Mouse (Mus musculus) forebrain, embryonic 16.5 days (tissue): ENCODE results near the gene Fxyd1. TPM values are rescaled to one million over a fixed set of nuclear protein-coding genes. Genes with fewer than 3 reads are reported as not detected.

Experiments used
- ATAC-seq: fragments of 200-750 bp; cut with Nextera tagmentation; 2 replicates; pipeline ENCODE4 v1.8.0; 2017; ENCODE audit warnings: mild to moderate bottlenecking, moderate library complexity
- H3K27ac ChIP-seq: fragments of 300-500 bp; sonication (generic); 2 replicates; pipeline ENCODE4 v1.5.1; 2014; ENCODE audit warnings: low read length, control low read depth
- H3K27me3 ChIP-seq: fragments of 300-500 bp; sonication (generic); replicated peaks from 2 replicates; pipeline ENCODE4 v1.6.1; 2014; ENCODE audit warnings: low read length; ENCODE audit not compliant: control insufficient read depth, insufficient read depth
- H3K36me3 ChIP-seq: fragments of 300-500 bp; sonication (generic); 2 replicates; pipeline ENCODE4 v1.6.1; 2014; ENCODE audit not compliant: control insufficient read depth, insufficient read depth
- H3K4me1 ChIP-seq: fragments of 300-500 bp; sonication (generic); replicated peaks from 2 replicates; pipeline ENCODE4 v1.6.1; 2014; ENCODE audit warnings: low read length; ENCODE audit not compliant: control insufficient read depth, insufficient read depth
- H3K4me2 ChIP-seq: fragments of 300-500 bp; sonication (generic); 2 replicates; pipeline ENCODE4 v1.6.1; 2014; ENCODE audit warnings: mild to moderate bottlenecking, low read length, control low read depth
- H3K4me3 ChIP-seq: fragments of 300-500 bp; sonication (generic); replicated peaks from 2 replicates; pipeline ENCODE4 v1.5.1; 2014; ENCODE audit warnings: mild to moderate bottlenecking, low read length, control low read depth
- H3K9ac ChIP-seq: fragments of 300-500 bp; sonication (generic); replicated peaks from 2 replicates; pipeline ENCODE4 v1.6.1; 2014; ENCODE audit warnings: low read depth, low read length, control low read depth
- H3K9me3 ChIP-seq: fragments of 300-500 bp; sonication (generic); 2 replicates; pipeline ENCODE4 v1.6.1; 2016; ENCODE audit warnings: low read length; ENCODE audit not compliant: control insufficient read depth
- WGBS: fragments of 180-500 bp; shearing (Covaris S2); extraction: QIAGEN DNeasy Blood & Tissue Kit; methylation state at CpG from one replicate; pipeline ENCODE4 v1.1.7; 2014; 5-methylcytosine and 5-hydroxymethylcytosine counted together
- polyA plus RNA-seq: library from polyadenylated mRNA; unstranded; fragments of >200 nt; fragmentation: Nextera tagmentation; extraction: Ambion mirVana; gene quantifications from 2 replicates; pipeline ENCODE4 v1.2.1, GENCODE M21; 2015

The Fxyd1 gene
- polyA plus RNA-seq, 1 experiment from 2014 or later: 10.7 TPM

DNA sequence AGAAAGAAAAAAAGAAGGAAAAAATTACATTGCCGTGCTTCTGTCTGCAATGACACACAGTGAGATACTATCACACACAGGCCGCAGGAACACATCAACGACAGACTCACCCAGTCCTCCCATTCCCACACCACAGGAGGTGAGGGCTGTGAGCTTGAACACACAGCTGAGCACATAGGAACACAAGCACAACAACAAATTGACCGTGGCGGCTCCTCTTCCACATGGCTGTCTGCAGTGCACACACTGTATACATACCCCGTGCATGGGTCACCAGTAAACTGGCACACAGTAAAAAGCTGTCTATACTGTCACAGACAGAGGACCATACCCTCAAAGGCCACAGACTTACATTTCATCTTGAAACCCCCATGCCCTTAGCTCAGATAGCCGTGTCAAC, 551 bp downstream of the Fxyd1 start:
- no peak overlapping the region for H3K4me3 ChIP-seq
- H3K9ac ChIP-seq: no peak overlapping the region
- H3K4me2 ChIP-seq: no peak overlapping the region
- H3K9me3 ChIP-seq: no peaks in the 10 kb centered on the region
- H3K36me3 ChIP-seq: no peaks in the 10 kb centered on the region
- H3K27me3 ChIP-seq: peaks cover 21% of the 10 kb centered on the region
- 81% methylated on average over 7 of the region's 7 CpGs for WGBS
- no peak overlapping the region for H3K27ac ChIP-seq
- H3K4me1 ChIP-seq: peaks cover 15% of the 10 kb centered on the region
- ATAC-seq: no peak

DNA sequence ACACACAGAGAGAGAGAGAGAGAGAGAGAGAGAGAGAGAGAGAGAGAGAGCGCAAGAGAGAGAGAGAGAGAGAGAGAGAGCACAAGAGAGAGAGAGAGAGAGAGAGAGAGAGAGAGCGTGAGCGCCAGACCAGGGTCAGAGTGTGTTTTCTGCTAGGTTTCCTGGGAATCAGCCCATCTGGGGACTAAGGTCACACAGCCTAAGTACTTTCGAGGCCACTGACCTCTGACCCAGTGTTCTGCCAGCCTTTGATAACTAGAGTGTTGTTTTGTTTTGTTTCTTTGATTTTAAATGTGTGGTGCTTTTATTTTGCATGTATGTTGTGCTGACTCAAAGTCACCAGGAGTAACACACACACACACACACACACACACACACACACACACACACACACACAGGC, 1.1 kb downstream of the Fxyd1 start:
- ATAC-seq: no peak
- H3K9me3 ChIP-seq: no peaks in the 10 kb centered on the region
- H3K27me3 ChIP-seq: peaks cover 26% of the 10 kb centered on the region
- H3K36me3 ChIP-seq: no peaks in the 10 kb centered on the region
- no peak overlapping the region for H3K9ac ChIP-seq
- no peak overlapping the region for H3K27ac ChIP-seq
- no peak overlapping the region for H3K4me2 ChIP-seq
- no peak overlapping the region for H3K4me3 ChIP-seq
- peaks cover 21% of the 10 kb centered on the region for H3K4me1 ChIP-seq
- WGBS: 31% methylated on average over 3 of the region's 4 CpGs

DNA sequence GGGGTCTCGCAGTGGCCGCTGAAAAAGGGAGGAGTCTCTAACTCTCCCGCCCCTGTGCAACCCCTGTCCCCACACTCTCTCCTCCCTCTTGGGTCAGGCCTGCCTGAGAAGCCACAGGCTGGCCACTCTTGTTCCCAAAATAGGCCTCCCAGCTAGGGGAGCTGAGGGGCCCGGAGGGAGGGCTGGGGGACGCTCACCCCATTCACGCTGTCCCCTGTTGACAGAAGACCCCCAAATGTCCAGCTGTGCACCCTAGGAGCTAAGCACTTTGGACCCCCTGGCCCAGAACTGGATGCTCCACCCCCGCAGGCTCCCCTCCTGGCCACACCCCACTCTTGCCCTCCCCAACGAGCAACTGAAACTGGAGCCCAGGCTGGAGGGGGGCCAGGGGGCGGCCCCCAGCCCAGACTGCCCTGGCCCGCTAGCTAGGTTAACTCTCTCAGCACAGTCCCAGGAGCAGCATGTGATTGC, 1.6 kb downstream of the Fxyd1 start:
- Histone ChIP-seq H3K9me3 (no peaks in the 10 kb centered on the region), H3K4me3 (no peak overlapping the region), H3K27ac (no peak overlapping the region), H3K4me1 (peaks cover 26% of the 10 kb centered on the region), H3K36me3 (no peaks in the 10 kb centered on the region), H3K4me2 (no peak overlapping the region), H3K9ac (0 out of 2 replicates have a peak overlapping the region, but pooled peaks have one; percentile 13), H3K27me3 (peaks cover 28% of the 10 kb centered on the region)
- no peak for ATAC-seq
- 5% methylated on average over 10 of the region's 10 CpGs for WGBS

DNA sequence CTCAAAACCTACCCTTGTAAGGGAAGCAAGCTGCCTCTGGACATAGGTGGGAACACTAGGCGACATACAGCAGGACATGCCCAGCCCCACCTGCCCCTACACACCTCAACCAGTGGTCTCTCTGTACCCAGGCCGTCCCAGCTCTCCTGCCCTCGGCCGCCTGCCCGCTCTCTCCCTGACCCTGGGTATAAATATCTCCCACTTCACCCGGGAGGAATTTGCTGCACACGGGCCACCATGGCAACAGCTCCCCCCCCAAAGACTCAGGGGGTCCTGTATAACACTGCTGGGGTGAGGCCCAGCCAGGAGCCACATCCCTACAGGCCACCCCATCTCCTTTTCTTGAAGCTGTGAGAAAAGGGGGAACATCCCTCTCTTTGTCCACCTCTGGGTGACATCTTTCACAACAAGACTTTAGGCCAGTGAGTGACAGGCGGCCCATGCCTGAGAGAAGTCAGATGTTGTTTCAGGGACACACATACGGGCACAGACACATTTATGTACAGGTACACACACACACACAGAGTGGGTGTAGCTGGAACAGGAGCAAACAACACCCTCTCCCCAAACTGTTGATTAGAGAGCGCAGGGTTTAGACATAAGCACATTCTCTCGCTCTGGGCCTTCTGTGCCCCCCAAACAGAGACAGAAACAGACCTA, 2.2 kb downstream of the Fxyd1 start:
- WGBS: 42% methylated on average over 11 of the region's 11 CpGs

GRCm38 (mm10) chr7:31053882-31054447, 3.0 kb downstream of the Fxyd1 start:
- 30% methylated on average over 10 of the region's 10 CpGs for WGBS
- no peaks in the 10 kb centered on the region for H3K36me3 ChIP-seq
- ATAC-seq: no peak
- no peak overlapping the region for H3K4me3 ChIP-seq
- H3K27ac ChIP-seq: no peak overlapping the region
- H3K4me1 ChIP-seq: peaks cover 37% of the 10 kb centered on the region
- no peak overlapping the region for H3K4me2 ChIP-seq
- peaks cover 30% of the 10 kb centered on the region for H3K27me3 ChIP-seq
- no peaks in the 10 kb centered on the region for H3K9me3 ChIP-seq
- no peak overlapping the region for H3K9ac ChIP-seq

More for the DNA sequence above, 2.2 kb downstream of the Fxyd1 start:
- H3K36me3 ChIP-seq: no peaks in the 10 kb centered on the region
- peaks cover 28% of the 10 kb centered on the region for H3K27me3 ChIP-seq
- no peak overlapping the region for H3K27ac ChIP-seq
- H3K9me3 ChIP-seq: no peaks in the 10 kb centered on the region
- no peak overlapping the region for H3K4me2 ChIP-seq
- no peak overlapping the region for H3K4me3 ChIP-seq
- no peak overlapping the region for H3K9ac ChIP-seq
- ATAC-seq: no peak
- peaks cover 32% of the 10 kb centered on the region for H3K4me1 ChIP-seq

GRCm38 (mm10) chr7:31052636-31053434, 4.2 kb downstream of the Fxyd1 start:
- peak; percentile 5; the same call in 1 of the 2 replicates for ATAC-seq
- under 1% methylated on average over 34 of the region's 34 CpGs for WGBS
- Histone ChIP-seq H3K4me2 (peak overlapping the region; percentile 38), H3K9me3 (no peaks in the 10 kb centered on the region), H3K27ac (no peak overlapping the region), H3K9ac (peak overlapping the region; percentile 22; the same call in 1 of the 2 replicates), H3K27me3 (peaks cover 30% of the 10 kb centered on the region), H3K36me3 (no peaks in the 10 kb centered on the region), H3K4me3 (peak overlapping the region; percentile 27), H3K4me1 (peaks cover 37% of the 10 kb centered on the region)

DNA sequence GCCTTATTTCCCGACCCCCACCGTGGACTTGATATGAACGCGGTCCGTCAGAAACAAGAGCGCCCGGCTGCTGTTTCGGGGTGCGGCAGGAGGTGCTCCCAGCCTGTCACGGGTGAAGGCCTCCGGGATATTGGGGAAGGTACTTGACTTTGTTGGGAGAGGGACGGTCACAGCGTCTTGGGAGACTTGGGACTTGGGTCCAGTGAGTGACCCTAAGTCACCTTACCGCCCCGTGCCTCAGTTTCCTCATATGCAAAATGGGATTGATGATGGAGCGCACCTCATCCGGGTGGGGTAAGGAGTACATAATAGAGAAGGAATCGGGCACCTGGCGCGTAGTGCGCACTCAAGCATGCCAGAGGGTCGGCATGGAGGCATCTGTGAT, 4.8 kb downstream of the Fxyd1 start:
- Histone ChIP-seq H3K4me1 (peaks cover 37% of the 10 kb centered on the region), H3K36me3 (no peaks in the 10 kb centered on the region), H3K9me3 (no peaks in the 10 kb centered on the region), H3K4me3 (peak overlapping the region; percentile 27), H3K27me3 (peaks cover 30% of the 10 kb centered on the region), H3K4me2 (peak overlapping the region; percentile 38), H3K27ac (no peak overlapping the region), H3K9ac (peak overlapping the region; percentile 22; the same call in 1 of the 2 replicates)
- ATAC-seq: 0 out of 2 replicates have a peak, but pooled peaks have one; percentile 4
- WGBS: 1% methylated on average over 22 of the region's 22 CpGs

DNA sequence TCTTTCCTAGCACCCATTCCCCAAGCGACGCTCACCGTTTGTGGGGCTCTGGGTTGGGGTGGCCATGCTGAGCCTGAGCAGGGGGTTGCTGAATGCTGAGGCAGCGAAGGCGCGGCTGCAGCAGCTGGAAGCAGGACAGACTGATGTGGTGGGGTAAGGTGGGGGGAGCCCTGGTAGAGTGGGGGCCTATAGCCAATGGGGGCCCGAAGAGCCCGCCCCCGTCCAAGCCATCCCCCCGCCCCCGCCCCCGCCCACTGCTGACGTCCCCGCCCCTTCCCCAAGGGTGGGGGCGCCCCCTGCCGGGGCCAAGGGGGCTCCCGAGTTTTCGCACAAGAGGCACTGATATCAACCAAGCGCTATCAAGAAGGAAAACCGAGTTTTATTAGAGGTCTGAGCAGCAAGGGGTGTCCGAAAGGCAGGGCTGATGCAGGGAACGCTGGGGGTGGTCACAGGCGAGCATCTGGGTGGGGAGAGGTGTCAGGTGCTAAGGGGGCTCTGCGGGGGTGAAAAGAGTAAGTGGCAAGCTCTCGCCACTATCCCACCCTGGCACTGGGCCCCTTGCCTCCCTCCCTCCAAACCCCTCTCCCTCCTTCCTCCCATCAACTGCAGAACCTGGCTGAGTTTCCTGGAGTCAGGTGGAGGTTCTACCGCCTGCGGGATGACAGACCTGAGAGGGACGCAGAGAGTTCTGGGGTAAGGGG, 5.5 kb downstream of the Fxyd1 start, which contains the start of gene Fxyd7:
Fxyd7 (minus strand) TSS at position 147 of the 701 bp plus-strand sequence.
- Histone ChIP-seq H3K36me3 (no peaks in the 10 kb centered on the region), H3K27me3 (peaks cover 30% of the 10 kb centered on the region), H3K27ac (no peak within 1 kb of the TSS), H3K4me2 (peak within 1 kb of the TSS; percentile 58), H3K4me1 (peaks cover 37% of the 10 kb centered on the region), H3K4me3 (peak within 1 kb of the TSS; percentile 38), H3K9me3 (no peaks in the 10 kb centered on the region), H3K9ac (peak within 1 kb of the TSS; percentile 37)
- ATAC-seq: peak; percentile 22; the same call in 1 of the 2 replicates
- under 1% methylated on average over 26 of the region's 28 CpGs for WGBS
